Mouse (Mus musculus): ENCODE data around the gene Flcn. TPM values are rescaled to one million over a fixed set of nuclear protein-coding genes. Genes with fewer than 3 reads are reported as not detected.

The Flcn gene
- polyA plus RNA-seq, 1 experiment from 2014 or later = 30.2 TPM

GRCm38 (mm10) chr11:59789311-59789710 lies 20.5 kb downstream of the Flcn start:
- Histone ChIP-seq H3K27me3 (ENCODE audit: control insufficient read depth, insufficient read depth, low read length) (no peaks in the 10 kb centered on the region), H3K9me3 (ENCODE audit: control insufficient read depth, low read length) (no peaks in the 10 kb centered on the region), H3K27ac (ENCODE audit: low read depth, low read length) (no peak overlapping the region), H3K4me3 (ENCODE audit: low read length) (no peak overlapping the region), H3K9ac (ENCODE audit: low read depth, low read length) (no peak overlapping the region), H3K36me3 (ENCODE audit: control insufficient read depth, insufficient read depth, low read length) (peaks cover 27% of the 10 kb centered on the region), H3K4me1 (ENCODE audit: control insufficient read depth, insufficient read depth, low read length) (peaks cover 5% of the 10 kb centered on the region), H3K4me2 (replicated peaks; ENCODE audit: low read depth, low read length) (no peak overlapping the region)
- whole genome bisulfite sequencing = 92% methylated on average over 1 of the region's 1 CpGs
- ATAC-seq (ENCODE audit: low FRiP score, low TSS enrichment) = no peak

- Histone ChIP-seq H3K9me3 (ENCODE audit: control insufficient read depth, low read length) (no peaks in the 10 kb centered on the region), H3K4me2 (replicated peaks; ENCODE audit: low read depth, low read length) (peak within 1 kb of the TSS; percentile 94), H3K27ac (ENCODE audit: low read depth, low read length) (no peak within 1 kb of the TSS), H3K4me1 (ENCODE audit: control insufficient read depth, insufficient read depth, low read length) (peaks cover 5% of the 10 kb centered on the region), H3K36me3 (ENCODE audit: control insufficient read depth, insufficient read depth, low read length) (peaks cover 8% of the 10 kb centered on the region), H3K27me3 (ENCODE audit: control insufficient read depth, insufficient read depth, low read length) (no peaks in the 10 kb centered on the region), H3K4me3 (ENCODE audit: low read length) (peak within 1 kb of the TSS; percentile 48), H3K9ac (ENCODE audit: low read depth, low read length) (peak within 1 kb of the TSS; percentile 54)
- ATAC-seq (ENCODE audit: low FRiP score, low TSS enrichment) = peak; percentile 83
- under 1% methylated on average over 51 of the region's 51 CpGs for whole genome bisulfite sequencing
Observed at GRCm38 (mm10) chr11:59787199-59787781, 22.5 kb downstream of the Flcn start, which contains the start of gene Pld6. TSS of gene Pld6 (minus strand) at chr11:59787645.

- no peak for ATAC-seq (ENCODE audit: low FRiP score, low TSS enrichment)
- Histone ChIP-seq H3K4me3 (ENCODE audit: low read length) (peak overlapping the region; percentile 48), H3K36me3 (ENCODE audit: control insufficient read depth, insufficient read depth, low read length) (peaks cover 1% of the 10 kb centered on the region), H3K27me3 (ENCODE audit: control insufficient read depth, insufficient read depth, low read length) (no peaks in the 10 kb centered on the region), H3K4me2 (replicated peaks; ENCODE audit: low read depth, low read length) (peak overlapping the region; percentile 94), H3K9ac (ENCODE audit: low read depth, low read length) (peak overlapping the region; percentile 54; the same call in 1 of the 2 replicates), H3K9me3 (ENCODE audit: control insufficient read depth, low read length) (no peaks in the 10 kb centered on the region), H3K4me1 (ENCODE audit: control insufficient read depth, insufficient read depth, low read length) (peaks cover 5% of the 10 kb centered on the region), H3K27ac (ENCODE audit: low read depth, low read length) (no peak overlapping the region)
- WGBS = 42% methylated on average over 15 of the region's 15 CpGs
Observed at GRCm38 (mm10) chr11:59786444-59787198, 23.2 kb downstream of the Flcn start.

GRCm38 (mm10) chr11:59783591-59783990 lies 26.2 kb downstream of the Flcn start:
- no peak overlapping the region for H3K9ac ChIP-seq (ENCODE audit: low read depth, low read length)
- 85% methylated on average over 6 of the region's 6 CpGs for WGBS
- no peak for ATAC-seq (ENCODE audit: low FRiP score, low TSS enrichment)
- H3K4me3 ChIP-seq (ENCODE audit: low read length) = no peak overlapping the region
- peaks cover 5% of the 10 kb centered on the region for H3K4me1 ChIP-seq (ENCODE audit: control insufficient read depth, insufficient read depth, low read length)
- no peaks in the 10 kb centered on the region; the same call in 1 of the 2 replicates for H3K36me3 ChIP-seq (ENCODE audit: control insufficient read depth, insufficient read depth, low read length)
- no peaks in the 10 kb centered on the region for H3K27me3 ChIP-seq (ENCODE audit: control insufficient read depth, insufficient read depth, low read length)
- H3K9me3 ChIP-seq (ENCODE audit: control insufficient read depth, low read length) = no peaks in the 10 kb centered on the region
- no peak overlapping the region for H3K4me2 ChIP-seq (replicated peaks; ENCODE audit: low read depth, low read length)
- no peak overlapping the region for H3K27ac ChIP-seq (ENCODE audit: low read depth, low read length)

- no peaks in the 10 kb centered on the region for H3K9me3 ChIP-seq (ENCODE audit: control insufficient read depth, low read length)
- no peak for ATAC-seq (ENCODE audit: low FRiP score, low TSS enrichment)
- no peak overlapping the region for H3K4me3 ChIP-seq (ENCODE audit: low read length)
- peaks cover 3% of the 10 kb centered on the region for H3K36me3 ChIP-seq (ENCODE audit: control insufficient read depth, insufficient read depth, low read length)
- H3K4me1 ChIP-seq (ENCODE audit: control insufficient read depth, insufficient read depth, low read length) = peaks cover 3% of the 10 kb centered on the region
- no peaks in the 10 kb centered on the region for H3K27me3 ChIP-seq (ENCODE audit: control insufficient read depth, insufficient read depth, low read length)
- no peak overlapping the region for H3K4me2 ChIP-seq (replicated peaks; ENCODE audit: low read depth, low read length)
- H3K27ac ChIP-seq (ENCODE audit: low read depth, low read length) = no peak overlapping the region
- H3K9ac ChIP-seq (ENCODE audit: low read depth, low read length) = no peak overlapping the region
- 82% methylated on average over 7 of the region's 7 CpGs for WGBS
Observed at GRCm38 (mm10) chr11:59782091-59782590, 27.7 kb downstream of the Flcn start.

GRCm38 (mm10) chr11:59780241-59780640 lies 29.6 kb downstream of the Flcn start:
- no peak overlapping the region for H3K9ac ChIP-seq (ENCODE audit: low read depth, low read length)
- peaks cover 22% of the 10 kb centered on the region for H3K36me3 ChIP-seq (ENCODE audit: control insufficient read depth, insufficient read depth, low read length)
- H3K4me2 ChIP-seq (replicated peaks; ENCODE audit: low read depth, low read length) = no peak overlapping the region
- 88% methylated on average over 4 of the region's 4 CpGs for WGBS
- H3K27ac ChIP-seq (ENCODE audit: low read depth, low read length) = no peak overlapping the region
- H3K27me3 ChIP-seq (ENCODE audit: control insufficient read depth, insufficient read depth, low read length) = no peaks in the 10 kb centered on the region
- no peaks in the 10 kb centered on the region for H3K9me3 ChIP-seq (ENCODE audit: control insufficient read depth, low read length)
- no peaks in the 10 kb centered on the region for H3K4me1 ChIP-seq (ENCODE audit: control insufficient read depth, insufficient read depth, low read length)
- H3K4me3 ChIP-seq (ENCODE audit: low read length) = no peak overlapping the region
- no peak for ATAC-seq (ENCODE audit: low FRiP score, low TSS enrichment)

GRCm38 (mm10) chr11:59779406-59779805 lies 30.4 kb downstream of the Flcn start:
- whole genome bisulfite sequencing = 83% methylated on average over 4 of the region's 4 CpGs
- H3K27me3 ChIP-seq (ENCODE audit: control insufficient read depth, insufficient read depth, low read length) = no peaks in the 10 kb centered on the region
- H3K27ac ChIP-seq (ENCODE audit: low read depth, low read length) = no peak overlapping the region
- no peaks in the 10 kb centered on the region for H3K4me1 ChIP-seq (ENCODE audit: control insufficient read depth, insufficient read depth, low read length)
- H3K9ac ChIP-seq (ENCODE audit: low read depth, low read length) = no peak overlapping the region
- no peak for ATAC-seq (ENCODE audit: low FRiP score, low TSS enrichment)
- no peak overlapping the region for H3K4me3 ChIP-seq (ENCODE audit: low read length)
- H3K36me3 ChIP-seq (ENCODE audit: control insufficient read depth, insufficient read depth, low read length) = peaks cover 30% of the 10 kb centered on the region
- H3K4me2 ChIP-seq (replicated peaks; ENCODE audit: low read depth, low read length) = no peak overlapping the region
- H3K9me3 ChIP-seq (ENCODE audit: control insufficient read depth, low read length) = no peaks in the 10 kb centered on the region

- Histone ChIP-seq H3K4me3 (ENCODE audit: low read length) (no peak overlapping the region), H3K27me3 (ENCODE audit: control insufficient read depth, insufficient read depth, low read length) (no peaks in the 10 kb centered on the region), H3K4me2 (replicated peaks; ENCODE audit: low read depth, low read length) (no peak overlapping the region), H3K9me3 (ENCODE audit: control insufficient read depth, low read length) (no peaks in the 10 kb centered on the region), H3K27ac (ENCODE audit: low read depth, low read length) (no peak overlapping the region), H3K36me3 (ENCODE audit: control insufficient read depth, insufficient read depth, low read length) (peaks cover 36% of the 10 kb centered on the region), H3K9ac (ENCODE audit: low read depth, low read length) (no peak overlapping the region), H3K4me1 (ENCODE audit: control insufficient read depth, insufficient read depth, low read length) (no peaks in the 10 kb centered on the region)
- peak; percentile 40; the same call in 1 of the 2 replicates for ATAC-seq (ENCODE audit: low FRiP score, low TSS enrichment)
- WGBS = 75% methylated on average over 1 of the region's 1 CpGs
Observed at GRCm38 (mm10) chr11:59778874-59779223, 31.0 kb downstream of the Flcn start.

Data from kidney, embryonic 14.5 days (tissue).